Mouse (Mus musculus) T-helper 1 cell (primary cell): Measurements from ENCODE around the gene Jmjd8.

ENCODE experiments used
- in situ Hi-C: fragments of 300-600 bp; cut with MboI, MseI; formaldehyde crosslinking; loops from one replicate; pipeline ENCODE4 v1.15.1; 2025; ENCODE audit warnings: high pct_unique_total_duplicates

The Jmjd8 gene

GRCm38 (mm10) chr17:25832436-25833290 lies 4.0 kb downstream of the Jmjd8 start:
- in situ Hi-C loops = loop anchor here (10.0 kb wide), 1 partner anchor 818 kb away; the partner anchor contains the start of genes Cramp1l and Ift140

- in situ Hi-C loops = loop anchor here (10.0 kb wide), 1 partner anchor 818 kb away; the partner anchor contains the start of genes Cramp1l and Ift140
Measured at GRCm38 (mm10) chr17:25833291-25833663, 4.6 kb downstream of the Jmjd8 start, which contains the start of gene Stub1. Gene Stub1 (minus strand): TSS chr17:25833404.

DNA sequence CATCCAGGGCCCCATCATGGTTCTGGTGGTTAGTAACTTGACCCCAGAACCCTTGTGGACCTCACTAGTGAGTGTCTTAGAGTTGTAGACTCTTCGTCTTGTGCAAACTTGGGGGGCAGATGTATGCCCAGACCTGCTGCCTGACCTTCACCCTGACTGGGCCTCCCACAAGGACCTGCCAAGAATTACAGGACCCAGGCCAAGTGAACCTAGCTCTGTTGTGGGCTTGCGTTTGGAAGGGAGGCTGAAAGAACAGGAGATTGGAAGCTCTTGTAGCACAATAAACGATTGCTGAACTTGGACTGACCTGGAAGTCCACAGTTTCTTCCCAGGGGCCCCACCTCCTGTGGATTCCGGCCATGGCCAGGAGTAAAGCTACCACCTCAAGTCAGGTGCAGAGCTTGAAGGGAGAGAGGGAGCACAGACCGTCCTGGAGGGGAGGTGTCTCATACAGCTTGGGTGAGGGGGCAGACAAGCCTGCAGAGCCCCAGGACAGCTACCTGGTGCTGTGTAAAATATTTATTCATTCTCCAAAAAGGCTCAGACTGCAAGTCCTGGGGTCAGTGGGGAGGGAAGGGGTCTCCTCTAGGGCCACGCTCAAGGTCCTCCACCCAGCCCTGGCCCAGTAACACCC lies 5.4 kb downstream of the Jmjd8 start:
- in situ Hi-C loops = loop anchor here (10.0 kb wide), 1 partner anchor 819 kb away; the partner anchor contains the start of genes Cramp1l and Ift140

DNA sequence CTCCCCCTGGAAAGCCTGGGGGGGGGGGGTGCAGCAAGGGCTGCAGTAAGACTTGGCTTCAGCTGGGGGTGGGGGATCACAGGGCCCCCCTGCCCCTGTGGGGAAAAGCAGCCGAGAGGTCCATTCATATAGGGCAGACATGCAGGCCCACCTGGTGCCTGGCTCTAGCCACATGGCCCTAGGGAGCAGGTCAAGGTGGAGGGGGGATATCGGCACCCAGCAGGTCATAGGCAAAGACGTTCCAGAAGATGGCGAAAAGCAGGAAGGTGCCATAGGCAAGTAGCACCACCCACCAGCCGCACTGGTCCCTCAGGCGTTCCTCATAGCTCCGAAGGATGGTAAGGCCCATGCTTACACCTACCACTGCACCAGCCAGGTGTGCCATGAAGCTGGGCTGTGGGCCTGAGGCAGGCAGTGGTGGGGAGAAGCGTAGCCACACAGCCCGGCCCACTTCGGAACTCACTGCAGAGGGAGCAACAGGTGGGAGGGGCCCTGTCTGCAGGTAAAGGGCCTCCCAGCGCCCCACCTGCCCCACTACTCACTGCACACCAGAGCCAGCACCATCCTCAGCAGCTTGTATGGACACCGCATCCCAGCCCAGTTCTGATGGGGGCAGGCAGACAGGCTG lies 6.0 kb downstream of the Jmjd8 start:
- in situ Hi-C loops = loop anchor here (10.0 kb wide), 1 partner anchor 820 kb away; the partner anchor contains the start of genes Cramp1l and Ift140

- in situ Hi-C loops = loop anchor here (10.0 kb wide), 1 partner anchor 820 kb away; the partner anchor contains the start of genes Cramp1l and Ift140
Measured at GRCm38 (mm10) chr17:25835301-25835700, 6.6 kb downstream of the Jmjd8 start.

- in situ Hi-C loops = loop anchor here (10.0 kb wide), 1 partner anchor 821 kb away; the partner anchor contains the start of genes Cramp1l and Ift140
Measured at GRCm38 (mm10) chr17:25835816-25836215, 7.1 kb downstream of the Jmjd8 start.

DNA sequence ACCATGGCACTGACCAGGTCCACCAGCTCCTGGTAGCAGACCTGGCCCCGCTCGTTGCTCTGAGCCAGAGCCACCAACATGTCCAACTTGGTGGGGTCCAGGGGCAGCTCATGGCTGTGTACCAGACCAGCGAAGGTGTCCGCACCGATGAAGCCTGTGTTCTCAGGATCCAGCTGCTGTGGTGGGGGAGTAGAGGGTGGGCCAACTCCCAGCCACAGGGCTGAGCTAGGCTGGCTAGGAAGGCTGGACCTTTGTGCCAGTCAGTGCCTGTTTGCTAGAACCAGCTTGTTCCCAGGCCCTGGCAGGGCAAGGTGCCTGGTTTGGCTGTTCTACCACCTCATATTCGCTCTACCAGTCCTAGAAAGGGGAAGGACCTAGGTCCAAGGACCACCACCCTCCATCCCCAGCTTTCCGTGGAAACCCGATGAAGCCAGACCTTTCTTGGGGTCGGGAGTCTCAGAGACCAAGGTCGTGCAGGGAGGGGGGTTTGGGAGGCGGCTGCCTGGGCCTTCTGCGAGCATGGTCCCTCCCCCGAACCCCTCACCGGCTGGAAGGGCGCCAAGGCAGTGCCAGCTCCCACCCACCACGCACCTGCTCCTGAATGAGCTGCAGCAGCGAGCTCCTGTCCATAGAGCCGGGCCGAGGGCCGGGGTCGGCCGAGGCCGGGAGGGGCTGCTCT lies 7.9 kb downstream of the Jmjd8 start:
- in situ Hi-C loops = loop anchor here (10.0 kb wide), 1 partner anchor 822 kb away; the partner anchor contains the start of genes Cramp1l and Ift140

- in situ Hi-C loops = loop anchor here (10.0 kb wide), 1 partner anchor 822 kb away; the partner anchor contains the start of genes Cramp1l and Ift140
Measured at GRCm38 (mm10) chr17:25837076-25837410, 8.4 kb downstream of the Jmjd8 start, which contains the start of gene Rhbdl1. Gene Rhbdl1 (minus strand): TSS chr17:25837295.

GRCm38 (mm10) chr17:25837533-25837932 lies 8.9 kb downstream of the Jmjd8 start:
- in situ Hi-C loops = loop anchor here (10.0 kb wide), 1 partner anchor 823 kb away; the partner anchor contains the start of genes Cramp1l and Ift140

DNA sequence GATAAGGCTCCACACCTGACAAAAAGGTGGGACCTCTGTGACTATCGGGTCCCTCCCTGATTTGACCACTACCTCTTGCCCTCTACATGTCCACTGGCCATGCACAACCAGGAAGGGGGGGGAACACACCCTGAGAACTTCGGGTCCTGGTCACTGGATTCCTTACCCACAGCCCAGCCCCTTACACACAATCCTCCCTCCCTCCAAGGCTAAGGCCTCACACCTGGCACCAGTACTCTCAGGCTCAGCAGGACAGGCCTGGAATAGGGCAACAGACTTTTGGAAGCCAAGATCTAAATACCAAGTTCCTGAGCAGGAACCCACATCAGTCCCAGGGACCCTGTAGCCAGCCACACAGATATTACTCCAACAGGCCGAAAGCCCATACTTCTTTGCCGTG lies 10.2 kb downstream of the Jmjd8 start:
- in situ Hi-C loops = loop anchor here (10.0 kb wide), 1 partner anchor 824 kb away; the partner anchor contains the start of genes Cramp1l and Ift140

DNA sequence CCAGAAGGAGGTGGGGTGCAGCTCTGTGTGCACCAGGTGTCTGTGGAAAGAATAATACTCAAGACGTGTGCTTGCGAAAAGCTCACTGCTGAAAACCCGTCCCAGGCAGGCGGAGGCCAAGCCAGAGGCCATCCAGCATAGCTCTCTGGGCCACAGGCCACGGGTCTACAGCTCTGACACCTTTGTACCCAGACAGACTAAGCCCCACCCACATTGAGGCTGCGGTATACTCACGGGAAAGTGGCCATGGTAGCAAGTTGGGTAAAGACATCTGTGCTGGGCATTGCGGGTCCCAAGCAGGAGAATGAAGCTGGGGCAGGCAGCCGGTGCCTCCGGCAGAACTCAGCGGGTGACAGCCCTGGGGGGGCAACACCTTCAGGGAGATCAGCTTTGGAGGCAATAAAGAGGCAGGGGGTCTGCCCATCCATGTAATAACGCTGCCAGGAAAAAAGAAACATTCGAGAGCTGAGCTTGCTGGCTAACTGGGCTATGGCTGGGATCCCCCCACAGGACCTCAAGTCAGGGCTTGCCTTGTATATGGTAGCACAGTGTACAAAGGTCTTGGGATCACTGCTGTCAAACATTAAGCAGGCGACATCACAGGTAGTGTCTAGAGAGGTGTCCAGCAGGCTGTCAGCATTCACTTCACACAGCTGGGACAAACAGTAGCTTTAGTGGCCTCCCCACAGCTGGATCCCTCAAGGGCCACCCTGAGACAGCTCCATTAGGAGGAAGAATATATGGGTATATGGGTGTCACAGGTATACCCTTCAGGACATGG lies 11.0 kb downstream of the Jmjd8 start:
- in situ Hi-C loops = loop anchor here (10.0 kb wide), 1 partner anchor 825 kb away; the partner anchor contains the start of genes Cramp1l and Ift140

DNA sequence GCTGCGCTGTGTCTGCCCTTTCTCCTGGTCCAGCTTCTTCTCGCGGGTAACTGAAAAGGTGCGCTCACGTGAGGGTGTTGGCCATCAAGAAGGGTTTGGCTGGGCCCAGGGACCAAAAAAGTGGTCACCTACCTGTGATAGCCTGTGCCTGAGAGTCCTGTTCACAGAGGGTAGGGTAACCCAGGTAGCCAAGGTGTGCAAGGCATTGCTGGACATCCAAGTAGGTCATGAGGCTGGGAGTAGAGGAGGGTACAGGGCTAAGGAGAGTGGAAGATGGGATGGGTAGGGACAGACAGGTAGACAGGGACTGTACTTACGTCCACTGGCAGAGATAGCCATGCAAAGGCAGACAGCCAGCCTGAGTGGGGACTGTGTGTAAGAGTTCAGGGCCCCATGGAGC lies 11.9 kb downstream of the Jmjd8 start:
- in situ Hi-C loops = no loop called here

GRCm38 (mm10) chr17:25841117-25841880 lies 12.6 kb downstream of the Jmjd8 start, which contains the start of gene Gm20683:
Gene Gm20683 (minus strand): TSS chr17:25841763.
- in situ Hi-C loops = no loop called here

- in situ Hi-C loops = no loop called here
Measured at GRCm38 (mm10) chr17:25842509-25842908, 13.8 kb downstream of the Jmjd8 start.

DNA sequence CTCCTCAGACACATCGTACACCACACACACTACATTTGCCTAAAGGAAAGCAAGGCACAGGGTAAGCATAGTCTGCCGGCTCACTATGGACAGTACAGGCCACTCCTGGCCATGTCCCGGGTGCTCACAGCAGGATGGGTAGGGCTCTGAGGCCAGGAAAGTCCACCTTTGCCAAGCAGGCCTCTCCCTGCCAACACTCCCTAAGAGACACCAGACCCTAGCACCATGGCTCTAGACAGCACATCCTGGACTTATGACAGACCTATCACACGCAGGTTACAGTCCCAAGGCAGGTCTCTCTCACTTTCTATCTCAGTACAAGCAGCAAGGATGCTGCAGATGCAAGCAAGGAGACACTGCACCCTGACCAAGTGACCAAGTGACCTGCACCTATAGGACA lies 14.5 kb downstream of the Jmjd8 start:
- in situ Hi-C loops = no loop called here

DNA sequence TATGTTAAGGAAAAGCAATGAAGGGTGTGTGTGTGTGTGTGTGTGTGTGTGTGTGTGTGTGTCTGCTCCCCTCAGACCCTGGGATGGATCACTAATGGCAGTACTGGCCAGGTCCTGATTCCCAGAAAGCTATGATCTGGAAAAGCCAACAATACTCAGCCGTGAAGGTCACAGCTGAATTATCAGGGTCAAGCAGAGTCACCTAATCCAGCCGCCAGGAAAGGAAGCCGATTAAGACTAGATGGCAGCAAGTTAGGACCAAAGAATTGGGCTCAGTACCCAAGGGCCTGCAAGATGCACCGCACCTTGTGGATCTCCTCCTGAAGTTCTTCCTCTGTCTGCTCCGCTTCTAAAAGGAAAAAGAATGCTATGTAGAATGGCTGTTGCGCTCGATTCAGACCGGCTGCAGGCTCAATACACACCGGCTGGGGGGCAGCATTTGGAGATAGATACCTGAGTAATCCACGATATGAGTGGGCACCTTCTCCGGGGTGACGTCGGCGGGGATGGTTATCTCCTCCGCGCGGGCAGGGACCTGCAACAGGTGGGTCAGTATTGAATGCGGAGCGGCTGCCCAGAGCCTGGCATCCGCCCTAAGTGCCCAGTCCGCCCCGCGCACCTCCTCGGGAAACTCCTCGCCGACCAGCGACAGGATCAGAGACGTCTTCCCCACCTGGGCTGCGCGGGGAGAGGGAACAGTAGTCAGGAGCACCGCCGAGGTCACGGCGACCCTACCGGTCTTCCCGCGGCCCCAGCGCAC lies 15.1 kb downstream of the Jmjd8 start:
- in situ Hi-C loops = no loop called here

- in situ Hi-C loops = no loop called here
Measured at GRCm38 (mm10) chr17:25844396-25844901, 15.8 kb downstream of the Jmjd8 start, which contains the start of gene Rhot2. Gene Rhot2 (minus strand): TSS chr17:25844851.

- in situ Hi-C loops = no loop called here
Measured at GRCm38 (mm10) chr17:25860229-25860628, 31.6 kb downstream of the Jmjd8 start.
